Mouse (Mus musculus) layer of hippocampus, postnatal 14 days (tissue): ENCODE data around the gene Angptl4. TPM values are rescaled to one million over a fixed set of nuclear protein-coding genes. Genes with fewer than 3 reads are reported as not detected.
"Not testable (repeated sequence)": the region's sequence is repeated elsewhere in the genome, so short reads cannot be mapped to it uniquely, and the experiment has no call there.

ENCODE experiments used
- DNase-seq, 2 experiments: peaks; one replicate each; pipeline ENCODE4 v3.0.0; 2021 to 2022; ENCODE audit warnings: low spot score in 2 of 2, mixed read lengths in 1 of 2
- long read RNA-seq, 2 experiments: library from polyadenylated mRNA; stranded (forward); transcript quantifications; one replicate each; pipeline ENCODE4 v2.0.0; 2021
- total RNA-seq, 2 experiments: library from RNA; stranded (reverse); gene quantifications; 2 replicates each; pipeline ENCODE4 v1.2.3; 2021

Angptl4 gene
- total RNA-seq, result 1 to 10 TPM; 4.8 to 5.8 TPM
- long read RNA-seq, experiment 1, partial matches to known transcripts, result 0 of 5 reads
- long read RNA-seq, experiment 1, other reads (novel, unspliced or antisense), result 1 of 5 reads
- long read RNA-seq, experiment 2, transcript Angptl4-201 (7 exons, 3,308 nt), result major isoform, 8 of 9 reads
- long read RNA-seq, experiment 2, partial matches to known transcripts, result 1 of 9 reads
- long read RNA-seq, experiment 2, other reads (novel, unspliced or antisense), result 0 of 9 reads

- DNase-seq, result peak; percentile 43 to 49
Measured at GRCm38 (mm10) chr17:33781124-33781977, at the start of gene Angptl4. Gene Angptl4, minus strand, starts transcription at chr17:33781830.

- DNase-seq, result no peak
Measured at GRCm38 (mm10) chr17:33829561-33829960, 47.9 kb upstream of the Angptl4 start.

DNA sequence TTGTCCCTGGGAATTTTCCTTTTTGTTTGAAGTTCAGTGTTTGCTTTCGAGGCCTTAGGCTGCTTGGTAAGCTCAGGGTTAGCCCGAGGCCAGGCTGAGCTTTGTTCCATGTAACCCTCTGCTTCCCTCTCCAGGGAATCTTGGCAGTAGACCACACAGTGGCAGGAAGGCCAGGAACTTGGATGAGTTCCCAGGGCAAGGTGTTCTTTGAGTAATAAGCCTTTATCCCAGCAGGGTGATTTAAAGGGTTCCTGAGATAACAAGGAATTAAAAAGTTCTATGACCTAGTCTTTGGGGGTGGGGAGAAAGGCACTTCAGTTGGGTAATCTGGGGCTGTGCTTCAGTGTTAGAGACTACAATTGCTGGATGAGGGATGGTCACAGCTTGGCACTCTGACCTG lies 47.3 kb upstream of the Angptl4 start:
- DNase-seq, result no peak

DNA sequence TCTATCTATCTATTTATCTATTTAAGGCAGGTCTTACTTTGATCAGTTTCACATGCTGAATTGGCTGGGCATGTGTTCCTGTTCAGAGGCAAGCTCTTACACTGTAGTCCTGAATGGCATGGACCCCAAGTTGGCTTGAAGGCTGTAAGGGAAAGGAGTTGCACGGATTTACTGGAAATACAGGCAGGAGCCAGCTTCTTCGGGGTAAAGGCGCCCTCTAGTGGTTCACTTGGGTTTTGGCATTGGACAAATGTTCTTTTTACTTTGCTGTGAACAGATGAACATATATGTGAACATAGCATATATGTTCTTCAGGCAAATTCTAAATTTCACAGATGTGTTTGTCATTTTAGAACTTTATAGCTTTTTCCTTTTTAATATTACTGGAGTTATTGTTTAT lies 45.2 kb upstream of the Angptl4 start:
- DNase-seq, result peak; percentile 59 to 84

- DNase-seq, result no peak
Measured at GRCm38 (mm10) chr17:33825462-33825861, 43.8 kb upstream of the Angptl4 start.

- DNase-seq, result not testable (repeated sequence)
Measured at GRCm38 (mm10) chr17:33824997-33825330, 43.3 kb upstream of the Angptl4 start.

DNA sequence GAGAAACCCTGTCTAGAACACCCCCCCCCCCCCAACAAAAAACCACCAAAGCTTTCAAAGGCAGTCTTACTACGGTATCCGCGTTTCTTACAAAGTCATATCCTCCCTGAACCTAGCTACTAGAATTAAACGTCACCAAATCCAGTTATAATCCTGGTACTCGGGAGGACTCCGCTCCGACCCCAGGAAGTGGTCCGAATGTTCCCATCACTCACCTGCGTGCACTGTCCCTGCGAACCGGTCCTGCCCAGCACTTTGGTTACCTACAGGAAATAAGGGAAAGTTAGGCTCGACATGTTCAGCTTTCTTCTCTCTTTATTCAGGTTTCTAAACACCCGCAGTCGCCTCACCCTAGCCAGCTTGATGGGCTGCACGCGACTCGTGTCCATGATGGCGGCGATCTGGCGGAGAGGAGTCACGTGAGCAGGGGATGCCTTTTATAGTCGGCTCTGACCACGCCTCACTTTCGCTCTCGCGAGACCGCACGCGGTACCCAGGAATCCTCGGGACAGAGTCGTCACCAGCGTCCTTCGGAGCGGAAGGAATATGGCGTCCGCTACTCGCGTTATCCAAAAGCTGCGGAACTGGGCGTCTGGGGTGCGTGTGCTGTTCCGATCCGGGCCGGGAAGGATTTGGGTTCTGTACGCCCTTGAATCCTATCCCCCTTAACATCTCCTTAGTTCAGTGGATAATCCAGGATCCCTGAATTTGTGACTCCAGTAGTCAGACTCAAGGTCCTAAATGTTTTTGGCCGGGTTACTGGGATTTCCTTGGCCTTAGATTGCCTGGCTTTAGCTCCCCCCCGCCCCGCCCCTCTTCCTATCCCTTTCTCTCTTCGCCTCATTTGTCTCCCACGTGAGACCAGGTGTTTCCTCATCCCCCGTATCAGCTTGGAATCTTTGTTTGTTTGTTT lies 42.7 kb upstream of the Angptl4 start, which contains the start of the genes Rps28 and Ndufa7:
Gene Rps28, minus strand, starts transcription at position 479 of the 913 bp plus-strand sequence.
Gene Ndufa7, plus strand, starts transcription at position 489 of the 913 bp plus-strand sequence.
- DNase-seq, result peak; percentile 98 to 99

- not testable (repeated sequence) for DNase-seq
Measured at GRCm38 (mm10) chr17:33823171-33823570, 41.5 kb upstream of the Angptl4 start.

GRCm38 (mm10) chr17:33822436-33822959 lies 40.9 kb upstream of the Angptl4 start:
- no peak for DNase-seq

DNA sequence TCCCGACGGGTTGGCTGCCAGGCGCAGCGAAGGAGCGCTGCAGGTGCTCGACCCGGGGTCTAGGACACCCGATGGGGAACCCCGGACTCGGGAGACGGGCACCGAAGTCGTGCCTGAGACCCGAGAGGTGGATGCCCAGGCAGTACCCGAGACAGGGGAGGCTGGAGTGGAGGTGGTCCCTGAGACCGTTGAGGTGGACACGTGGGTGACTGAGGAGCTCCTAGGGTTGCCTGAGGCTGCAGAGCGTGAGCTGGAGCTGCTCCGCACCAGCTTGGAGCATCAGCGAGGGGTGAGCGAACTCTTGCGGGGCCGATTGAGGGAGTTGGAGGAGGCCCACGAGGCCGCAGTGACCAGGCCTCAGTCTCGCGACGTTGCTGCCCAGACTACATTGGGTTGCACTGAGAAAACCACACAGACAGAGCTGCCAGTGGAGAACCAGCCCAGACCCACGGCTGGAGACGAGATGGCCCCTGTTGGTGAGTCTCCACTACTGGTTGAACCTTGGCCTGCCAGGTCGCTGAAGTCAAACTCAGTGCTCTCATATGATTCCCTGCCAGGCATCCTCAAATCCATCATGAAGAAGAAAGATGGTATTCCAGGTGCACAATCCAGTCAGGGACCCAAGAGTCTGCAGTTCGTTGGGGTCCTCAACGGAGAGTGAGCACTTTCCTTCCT lies 36.5 kb upstream of the Angptl4 start:
- peak in 1 of 2 experiments; percentile 32 for DNase-seq

DNA sequence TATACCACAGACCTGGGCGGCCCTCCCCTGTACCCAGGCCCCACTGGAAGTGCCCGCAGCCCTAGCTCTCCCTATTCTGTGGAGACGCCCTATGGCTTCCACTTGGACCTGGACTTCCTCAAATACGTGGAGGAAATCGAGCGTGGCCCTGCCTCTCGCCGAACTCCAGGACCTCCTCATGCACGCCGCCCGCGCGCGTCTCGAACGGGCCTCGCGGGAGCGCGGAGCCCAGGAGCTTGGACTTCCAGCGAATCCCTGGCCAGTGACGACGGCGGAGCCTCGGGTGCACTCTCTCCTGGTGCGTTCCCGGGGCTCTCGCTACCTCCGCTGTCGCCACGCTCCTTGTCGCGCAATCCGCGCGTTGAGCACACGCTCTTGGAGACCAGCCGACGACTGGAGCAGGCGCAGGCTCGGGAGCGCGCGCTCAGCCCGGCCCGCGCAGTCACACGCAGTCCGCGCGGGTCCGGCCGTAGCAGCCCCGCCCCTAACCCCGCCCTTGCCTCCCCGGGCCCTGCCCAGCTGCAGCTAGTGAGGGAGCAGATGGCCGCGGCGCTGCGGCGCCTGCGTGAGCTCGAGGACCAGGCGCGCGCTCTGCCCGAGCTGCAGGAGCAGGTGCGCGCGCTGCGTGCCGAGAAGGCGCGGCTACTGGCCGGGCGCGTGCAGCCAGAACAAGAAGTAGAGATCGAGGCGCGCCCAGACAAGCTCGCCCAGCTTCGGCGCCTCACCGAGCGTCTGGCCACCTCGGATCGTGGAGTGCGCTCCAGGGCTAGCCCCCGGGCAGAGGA lies 35.7 kb upstream of the Angptl4 start:
- peak; percentile 83 to 93 for DNase-seq

DNA sequence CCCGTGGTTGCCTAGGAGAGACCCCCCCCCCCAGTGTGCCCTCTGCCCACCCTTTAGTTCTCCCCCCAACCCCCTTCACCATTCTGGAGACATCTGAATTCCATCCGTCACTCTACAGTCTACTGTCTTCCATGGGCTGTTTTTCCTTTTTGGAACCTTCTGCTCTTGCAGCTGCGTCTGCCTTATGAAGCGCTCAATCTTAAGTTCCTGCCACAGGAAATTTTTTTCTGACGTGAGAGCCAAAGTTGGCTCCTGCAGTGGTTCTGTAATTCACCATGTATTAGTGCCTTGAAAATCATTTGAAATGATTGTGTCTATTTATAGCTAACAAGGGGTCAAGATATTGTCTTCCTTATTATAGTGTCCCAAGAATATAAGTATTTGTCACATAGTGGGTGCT lies 35.0 kb upstream of the Angptl4 start:
- peak in 1 of 2 experiments; percentile 55 for DNase-seq

DNA sequence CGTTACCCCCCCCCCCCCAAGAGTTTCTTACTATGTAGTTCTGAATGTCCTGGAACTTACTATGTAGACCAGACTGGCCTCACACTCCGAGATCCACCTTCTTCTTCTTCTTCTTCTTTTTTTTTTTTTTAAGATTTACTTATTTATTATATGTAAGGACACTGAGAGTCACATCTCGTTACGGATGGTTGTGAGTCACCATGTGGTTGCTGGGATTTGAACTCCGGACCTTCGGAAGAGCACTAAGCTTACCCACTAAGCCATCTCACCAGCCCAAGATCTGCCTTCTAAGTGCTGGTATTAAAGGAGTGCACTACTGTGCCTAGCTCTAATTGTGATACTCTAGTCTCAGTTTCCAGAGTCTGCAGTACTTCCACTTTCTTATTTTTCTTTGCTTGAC lies 33.8 kb upstream of the Angptl4 start:
- DNase-seq, result no peak

GRCm38 (mm10) chr17:33812990-33813389 lies 31.4 kb upstream of the Angptl4 start:
- DNase-seq, result no peak

- no peak for DNase-seq
Measured at GRCm38 (mm10) chr17:33812475-33812874, 30.8 kb upstream of the Angptl4 start.

DNA sequence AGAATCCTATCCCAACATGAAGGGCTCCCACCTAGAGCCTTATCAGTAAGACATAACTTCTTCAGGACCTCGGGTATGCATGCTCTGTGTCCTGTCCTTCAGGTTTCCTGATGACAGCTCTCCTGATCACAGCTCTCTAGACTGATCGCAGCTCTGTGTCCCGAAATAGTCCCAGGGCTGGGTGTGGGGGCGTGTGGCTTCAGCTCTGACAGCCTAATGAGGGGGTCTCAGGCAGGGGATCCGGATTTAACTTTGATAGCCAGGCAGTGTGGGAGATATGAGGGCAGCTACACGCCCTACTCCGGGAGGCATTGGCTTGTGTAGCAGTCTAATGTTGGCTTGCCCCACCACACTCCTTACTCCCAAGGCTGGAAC lies 29.5 kb upstream of the Angptl4 start:
- DNase-seq, result no peak

DNA sequence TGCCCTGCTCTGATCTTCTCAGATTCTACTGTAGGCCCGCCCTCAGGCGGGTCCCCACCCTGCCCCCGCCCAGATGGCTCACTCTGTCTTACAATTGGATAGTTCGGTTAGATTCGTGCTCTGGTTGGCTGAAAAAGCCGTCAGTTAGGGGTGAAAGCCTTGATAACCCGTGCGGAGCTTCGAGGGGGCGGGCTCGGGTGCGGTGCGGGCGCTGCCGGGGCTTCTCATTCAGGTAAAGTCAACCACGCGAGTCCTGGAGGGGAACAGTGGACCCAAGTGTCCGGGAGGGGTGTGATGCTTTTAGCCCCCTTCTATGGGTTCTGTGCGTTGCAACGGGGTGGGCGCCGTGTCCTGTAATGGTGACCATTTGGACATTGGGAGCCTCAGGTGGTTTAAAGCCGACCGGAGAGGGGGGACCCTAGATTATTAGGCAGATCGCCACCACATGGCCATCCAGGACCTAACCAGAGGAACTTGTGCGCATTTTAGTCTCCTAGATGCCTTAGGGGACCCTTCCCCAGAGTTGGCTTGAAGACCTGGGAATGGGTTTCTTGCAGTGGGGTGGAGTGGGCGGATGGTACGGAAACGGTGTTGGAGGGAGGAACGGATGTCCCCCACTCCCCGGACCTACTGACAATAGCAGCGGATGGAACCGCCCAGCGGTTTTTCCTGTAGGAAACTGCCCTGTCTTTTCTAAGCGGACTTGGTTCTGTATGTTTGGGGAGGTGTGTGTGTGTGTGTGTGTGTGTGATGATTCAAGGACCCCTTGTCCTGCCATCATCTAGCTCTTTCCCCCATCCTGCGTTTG lies 28.9 kb upstream of the Angptl4 start, which contains the start of gene Kank3:
Gene Kank3, plus strand, starts transcription at position 186 of the 808 bp plus-strand sequence.
- peak; percentile 95 to 96 for DNase-seq

GRCm38 (mm10) chr17:33808192-33808591 lies 26.6 kb upstream of the Angptl4 start:
- DNase-seq, result no peak
